Mouse (Mus musculus) neural tube, embryonic 11.5 days (tissue): ENCODE measurements around the gene Hcfc1r1. TPM values are rescaled to one million over a fixed set of nuclear protein-coding genes. Genes with fewer than 3 reads are reported as not detected.

ENCODE experiments used
- ATAC-seq: fragments of 200-750 bp; cut with Nextera tagmentation; 2 replicates; pipeline ENCODE4 v1.8.0; 2017; ENCODE audit warnings: moderate number of reproducible peaks, mild to moderate bottlenecking, moderate TSS enrichment, moderate library complexity; ENCODE audit not compliant: insufficient read depth, low FRiP score, low TSS enrichment
- DNase-seq: peaks from one replicate; pipeline ENCODE4 v3.0.0-alpha.2; 2015; ENCODE audit warnings: low spot score
- H3K27ac ChIP-seq: fragments of 300-500 bp; sonication (generic); 2 replicates; pipeline ENCODE4 v1.5.1; 2014; ENCODE audit warnings: low read depth, mild to moderate bottlenecking, low read length
- H3K27me3 ChIP-seq: fragments of 300-500 bp; sonication (generic); 2 replicates; pipeline ENCODE4 v1.6.1; 2014; ENCODE audit warnings: mild to moderate bottlenecking, low read length, mixed read lengths; ENCODE audit not compliant: control insufficient read depth, insufficient read depth
- H3K36me3 ChIP-seq: fragments of 300-500 bp; sonication (generic); 2 replicates; pipeline ENCODE4 v1.6.1; 2014; ENCODE audit warnings: mild to moderate bottlenecking, low read length, moderate library complexity, mixed read lengths; ENCODE audit not compliant: control insufficient read depth, insufficient read depth
- H3K4me1 ChIP-seq: fragments of 300-500 bp; sonication (generic); 2 replicates; pipeline ENCODE4 v1.6.1; 2014; ENCODE audit warnings: low read length, mixed read lengths; ENCODE audit not compliant: control insufficient read depth, insufficient read depth
- H3K4me2 ChIP-seq: fragments of 300-500 bp; sonication (generic); 2 replicates; pipeline ENCODE4 v1.6.1; 2014; ENCODE audit warnings: low read depth, mild to moderate bottlenecking, moderate library complexity
- H3K4me3 ChIP-seq: fragments of 300-500 bp; sonication (generic); 2 replicates; pipeline ENCODE4 v1.5.1; 2014; ENCODE audit warnings: low read depth, low read length
- H3K9ac ChIP-seq: fragments of 300-500 bp; sonication (generic); 2 replicates; pipeline ENCODE4 v1.6.1; 2014; ENCODE audit warnings: mild to moderate bottlenecking, low read length
- H3K9me3 ChIP-seq: fragments of 300-500 bp; sonication (generic); 2 replicates; pipeline ENCODE4 v1.6.1; 2016; ENCODE audit warnings: low read length; ENCODE audit not compliant: control insufficient read depth
- WGBS: fragments of 180-500 bp; shearing (Covaris S2); extraction: QIAGEN DNeasy Blood & Tissue Kit; methylation state at CpG from one replicate; pipeline ENCODE4 v1.1.7; 2014; 5-methylcytosine and 5-hydroxymethylcytosine counted together
- polyA plus RNA-seq: library from polyadenylated mRNA; unstranded; fragments of >200 nt; fragmentation: Nextera tagmentation; extraction: Ambion mirVana; gene quantifications from 2 replicates; pipeline ENCODE4 v1.2.1, GENCODE M21; 2014

Hcfc1r1 gene
- polyA plus RNA-seq, 1 experiment from 2014 or later, result 52.5 TPM

GRCm38 (mm10) chr17:23671519-23671918 lies 1.9 kb upstream of the Hcfc1r1 start:
- Histone ChIP-seq H3K4me3 (no peak overlapping the region), H3K4me2 (no peak overlapping the region), H3K27me3 (peaks cover 17% of the 10 kb centered on the region), H3K9me3 (no peaks in the 10 kb centered on the region), H3K27ac (no peak overlapping the region), H3K36me3 (peaks cover 9% of the 10 kb centered on the region), H3K4me1 (peaks cover 13% of the 10 kb centered on the region), H3K9ac (no peak overlapping the region)
- DNase-seq (no peak), ATAC-seq (no peak)
- 92% methylated on average over 3 of the region's 3 CpGs for WGBS

- peaks cover 15% of the 10 kb centered on the region for H3K4me1 ChIP-seq
- peaks cover 17% of the 10 kb centered on the region for H3K27me3 ChIP-seq
- H3K9ac ChIP-seq, result no peak overlapping the region
- no peaks in the 10 kb centered on the region for H3K9me3 ChIP-seq
- ATAC-seq (no peak), DNase-seq (no peak)
- WGBS, result 73% methylated on average over 3 of the region's 3 CpGs
- peak overlapping the region; percentile 60; the same call in 1 of the 2 replicates for H3K4me3 ChIP-seq
- H3K27ac ChIP-seq, result no peak overlapping the region
- H3K4me2 ChIP-seq, result peak overlapping the region; percentile 76
- H3K36me3 ChIP-seq, result peaks cover 9% of the 10 kb centered on the region
Observed at GRCm38 (mm10) chr17:23672761-23673160, 635 bp upstream of the Hcfc1r1 start.

- H3K27me3 ChIP-seq, result peaks cover 33% of the 10 kb centered on the region
- H3K9me3 ChIP-seq, result no peaks in the 10 kb centered on the region
- H3K4me3 ChIP-seq, result peak overlapping the region; percentile 60
- DNase-seq, result no peak
- peaks cover 4% of the 10 kb centered on the region; the same call in 1 of the 2 replicates for H3K36me3 ChIP-seq
- H3K9ac ChIP-seq, result peak overlapping the region; percentile 60
- peaks cover 15% of the 10 kb centered on the region for H3K4me1 ChIP-seq
- no peak overlapping the region for H3K27ac ChIP-seq
- no peak for ATAC-seq
- peak overlapping the region; percentile 76 for H3K4me2 ChIP-seq
- 49% methylated on average over 9 of the region's 9 CpGs for WGBS
Observed at GRCm38 (mm10) chr17:23674271-23674952, 1.0 kb downstream of the Hcfc1r1 start.

GRCm38 (mm10) chr17:23675127-23675526 lies 1.7 kb downstream of the Hcfc1r1 start:
- H3K4me1 ChIP-seq, result peaks cover 15% of the 10 kb centered on the region
- no peak overlapping the region for H3K9ac ChIP-seq
- peaks cover 3% of the 10 kb centered on the region; the same call in 1 of the 2 replicates for H3K36me3 ChIP-seq
- 29% methylated on average over 5 of the region's 5 CpGs for WGBS
- H3K27me3 ChIP-seq, result peaks cover 40% of the 10 kb centered on the region
- H3K4me2 ChIP-seq, result no peak overlapping the region
- no peak for ATAC-seq
- H3K27ac ChIP-seq, result no peak overlapping the region
- H3K4me3 ChIP-seq, result no peak overlapping the region
- DNase-seq, result peak; percentile 9
- H3K9me3 ChIP-seq, result no peaks in the 10 kb centered on the region

GRCm38 (mm10) chr17:23675564-23676281 lies 2.3 kb downstream of the Hcfc1r1 start:
- Histone ChIP-seq H3K4me1 (peaks cover 15% of the 10 kb centered on the region), H3K27ac (no peak overlapping the region), H3K9me3 (no peaks in the 10 kb centered on the region), H3K9ac (peak overlapping the region; percentile 2; the same call in 1 of the 2 replicates), H3K4me2 (peak overlapping the region; percentile 71; the same call in 1 of the 2 replicates), H3K4me3 (peak overlapping the region; percentile 35), H3K36me3 (no peaks in the 10 kb centered on the region), H3K27me3 (peaks cover 46% of the 10 kb centered on the region)
- 11% methylated on average over 15 of the region's 15 CpGs for WGBS
- ATAC-seq (no peak), DNase-seq (peak; percentile 7)

GRCm38 (mm10) chr17:23676473-23677031 lies 3.2 kb downstream of the Hcfc1r1 start:
- Histone ChIP-seq H3K9me3 (no peaks in the 10 kb centered on the region), H3K36me3 (no peaks in the 10 kb centered on the region), H3K9ac (peak overlapping the region; percentile 2), H3K4me2 (peak overlapping the region; percentile 71), H3K4me1 (peaks cover 15% of the 10 kb centered on the region), H3K27me3 (peaks cover 54% of the 10 kb centered on the region), H3K27ac (no peak overlapping the region), H3K4me3 (peak overlapping the region; percentile 35)
- ATAC-seq (no peak), DNase-seq (peak; percentile 39)
- under 1% methylated on average over 30 of the region's 37 CpGs for WGBS

- DNase-seq (peak; percentile 91), ATAC-seq (peak; percentile 22; the same call in 1 of the 2 replicates)
- H3K9ac ChIP-seq, result peak within 1 kb of the TSS; percentile 2
- H3K27ac ChIP-seq, result no peak within 1 kb of the TSS
- no peaks in the 10 kb centered on the region for H3K9me3 ChIP-seq
- no peaks in the 10 kb centered on the region for H3K36me3 ChIP-seq
- H3K4me2 ChIP-seq, result peak within 1 kb of the TSS; percentile 71
- peak within 1 kb of the TSS; percentile 35 for H3K4me3 ChIP-seq
- H3K4me1 ChIP-seq, result peaks cover 15% of the 10 kb centered on the region
- under 1% methylated on average over 34 of the region's 34 CpGs for WGBS
- peaks cover 58% of the 10 kb centered on the region for H3K27me3 ChIP-seq
Observed at GRCm38 (mm10) chr17:23677236-23677679, 3.9 kb downstream of the Hcfc1r1 start, which contains the start of gene Tnfrsf12a. Gene Tnfrsf12a, minus strand, starts transcription at chr17:23677468.

GRCm38 (mm10) chr17:23679127-23679835 lies 5.9 kb downstream of the Hcfc1r1 start, which contains the start of gene Cldn6:
Gene Cldn6, plus strand, starts transcription at chr17:23679249.
- no peak within 1 kb of the TSS for H3K27ac ChIP-seq
- 0 out of 2 replicates have a peak within 1 kb of the TSS, but pooled peaks have one; percentile 2 for H3K4me2 ChIP-seq
- 2% methylated on average over 37 of the region's 38 CpGs for WGBS
- H3K9ac ChIP-seq, result no peak within 1 kb of the TSS
- H3K9me3 ChIP-seq, result no peaks in the 10 kb centered on the region
- DNase-seq, result no peak
- H3K27me3 ChIP-seq, result peaks cover 71% of the 10 kb centered on the region
- peaks cover 13% of the 10 kb centered on the region for H3K4me1 ChIP-seq
- no peak for ATAC-seq
- peak within 1 kb of the TSS; percentile 10; the same call in 1 of the 2 replicates for H3K4me3 ChIP-seq
- H3K36me3 ChIP-seq, result no peaks in the 10 kb centered on the region
